Mouse (Mus musculus) lung, embryonic 16.5 days (tissue): ENCODE measurements at regions not wholly inside any gene's neighbourhood (a gene's known extent, or its start where the extent isn't known, plus 50 kb on each side); places are given as distances from the start of the nearest gene placed in this dataset.

Experiments
- ATAC-seq: fragments of 200-750 bp; cut with Nextera tagmentation; 2 replicates; pipeline ENCODE4 v1.8.0; 2017; ENCODE audit warnings: low read depth, mild to moderate bottlenecking, moderate library complexity
- H3K27ac ChIP-seq: fragments of 300-500 bp; sonication (generic); 2 replicates; pipeline ENCODE4 v1.5.1; 2014; ENCODE audit warnings: mild to moderate bottlenecking, control low read depth, low read length
- H3K27me3 ChIP-seq: fragments of 300-500 bp; sonication (generic); 2 replicates; pipeline ENCODE4 v1.6.1; 2014; ENCODE audit warnings: low read depth, low read length, mixed read lengths; ENCODE audit not compliant: control insufficient read depth, insufficient read depth
- H3K36me3 ChIP-seq: fragments of 300-500 bp; sonication (generic); 2 replicates; pipeline ENCODE4 v1.6.1; 2014; ENCODE audit warnings: low read length; ENCODE audit not compliant: control insufficient read depth, insufficient read depth
- H3K4me1 ChIP-seq: fragments of 300-500 bp; sonication (generic); replicated peaks from 2 replicates; pipeline ENCODE4 v1.6.1; 2014; ENCODE audit warnings: low read length, mixed read lengths; ENCODE audit not compliant: control insufficient read depth, insufficient read depth
- H3K4me2 ChIP-seq: fragments of 300-500 bp; sonication (generic); 2 replicates; pipeline ENCODE4 v1.6.1; 2014; ENCODE audit warnings: low read depth, low read length, control low read depth
- H3K4me3 ChIP-seq: fragments of 300-500 bp; sonication (generic); 2 replicates; pipeline ENCODE4 v1.5.1; 2014; ENCODE audit warnings: mild to moderate bottlenecking, low read length, control low read depth
- H3K9ac ChIP-seq: fragments of 300-500 bp; sonication (generic); 2 replicates; pipeline ENCODE4 v1.6.1; 2014; ENCODE audit warnings: low read length, control low read depth
- H3K9me3 ChIP-seq: fragments of 300-500 bp; sonication (generic); 2 replicates; pipeline ENCODE4 v1.6.1; 2016; ENCODE audit warnings: low read length; ENCODE audit not compliant: control insufficient read depth
- WGBS: fragments of 180-500 bp; shearing (Covaris S2); extraction: QIAGEN DNeasy Blood & Tissue Kit; methylation state at CpG from one replicate; pipeline ENCODE4 v1.1.7; 2014; 5-methylcytosine and 5-hydroxymethylcytosine counted together

GRCm38 (mm10) chr12:98005671-98006469, 253.4 kb downstream of the Galc start:
- peak overlapping the region; percentile 55 for H3K27ac ChIP-seq
- no peak overlapping the region for H3K9ac ChIP-seq
- WGBS = 55% methylated on average over 5 of the region's 5 CpGs
- H3K9me3 ChIP-seq = no peaks in the 10 kb centered on the region
- H3K36me3 ChIP-seq = no peaks in the 10 kb centered on the region
- no peaks in the 10 kb centered on the region for H3K27me3 ChIP-seq
- no peak overlapping the region for H3K4me2 ChIP-seq
- ATAC-seq = peak; percentile 69; the same call in 1 of the 2 replicates
- no peaks in the 10 kb centered on the region for H3K4me1 ChIP-seq
- H3K4me3 ChIP-seq = no peak overlapping the region

DNA sequence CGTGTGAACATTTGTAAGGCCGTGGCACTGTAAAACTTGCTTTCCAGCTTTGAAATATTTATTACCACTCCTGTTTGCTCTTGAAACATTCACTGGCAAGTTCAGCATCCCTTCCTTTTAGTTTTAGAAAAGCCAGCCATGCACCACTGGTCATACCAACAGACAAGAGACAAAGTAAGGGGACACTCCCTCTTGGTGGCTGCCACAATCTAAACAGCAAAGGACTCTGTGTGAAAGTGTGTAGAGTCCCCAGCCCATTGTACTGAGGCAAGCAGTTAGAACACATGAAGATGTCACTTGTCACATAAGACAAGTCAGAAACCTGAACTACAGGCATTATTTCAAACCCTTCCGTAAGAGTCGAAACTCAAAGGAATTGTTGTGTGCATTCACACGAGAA, 257.0 kb downstream of the Galc start:
- Histone ChIP-seq H3K27ac (no peak overlapping the region), H3K27me3 (no peaks in the 10 kb centered on the region), H3K9ac (no peak overlapping the region), H3K4me2 (no peak overlapping the region), H3K9me3 (no peaks in the 10 kb centered on the region), H3K4me3 (no peak overlapping the region), H3K36me3 (no peaks in the 10 kb centered on the region), H3K4me1 (no peaks in the 10 kb centered on the region)
- WGBS = 85% methylated on average over 5 of the region's 5 CpGs
- ATAC-seq = no peak

DNA sequence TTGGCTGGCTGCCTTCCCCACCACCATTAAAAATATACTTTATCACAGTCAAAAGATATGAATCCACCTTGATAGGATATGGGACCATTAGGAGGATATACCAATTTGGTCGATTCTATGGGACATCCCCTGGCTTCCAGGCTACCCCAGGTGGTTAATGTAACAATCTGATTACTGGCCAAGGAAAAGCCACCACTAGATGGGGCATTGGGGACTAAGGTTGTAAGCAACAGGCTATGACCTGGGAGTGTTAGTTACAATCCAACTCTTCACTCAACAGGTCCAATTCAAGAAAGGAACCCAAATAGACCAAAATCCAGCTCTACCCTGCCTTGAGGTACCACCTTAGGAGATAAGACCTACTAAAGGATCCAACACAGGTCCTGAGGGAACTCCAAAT, 264.4 kb downstream of the Galc start:
- Histone ChIP-seq H3K4me3 (no peak overlapping the region), H3K9me3 (no peaks in the 10 kb centered on the region), H3K36me3 (no peaks in the 10 kb centered on the region), H3K9ac (no peak overlapping the region), H3K4me1 (no peaks in the 10 kb centered on the region), H3K4me2 (no peak overlapping the region), H3K27me3 (no peaks in the 10 kb centered on the region), H3K27ac (no peak overlapping the region)
- 32% methylated on average over 1 of the region's 1 CpGs for WGBS
- ATAC-seq = no peak

- H3K9me3 ChIP-seq = no peaks in the 10 kb centered on the region
- no peak for ATAC-seq
- no peak overlapping the region for H3K27ac ChIP-seq
- no peaks in the 10 kb centered on the region for H3K4me1 ChIP-seq
- no peaks in the 10 kb centered on the region for H3K36me3 ChIP-seq
- H3K4me2 ChIP-seq = no peak overlapping the region
- no peak overlapping the region for H3K9ac ChIP-seq
- H3K27me3 ChIP-seq = no peaks in the 10 kb centered on the region
- 79% methylated on average over 3 of the region's 3 CpGs for WGBS
- H3K4me3 ChIP-seq = no peak overlapping the region
These were observed 265.3 kb downstream of the Galc start for GRCm38 (mm10) chr12:97993937-97994336.

DNA sequence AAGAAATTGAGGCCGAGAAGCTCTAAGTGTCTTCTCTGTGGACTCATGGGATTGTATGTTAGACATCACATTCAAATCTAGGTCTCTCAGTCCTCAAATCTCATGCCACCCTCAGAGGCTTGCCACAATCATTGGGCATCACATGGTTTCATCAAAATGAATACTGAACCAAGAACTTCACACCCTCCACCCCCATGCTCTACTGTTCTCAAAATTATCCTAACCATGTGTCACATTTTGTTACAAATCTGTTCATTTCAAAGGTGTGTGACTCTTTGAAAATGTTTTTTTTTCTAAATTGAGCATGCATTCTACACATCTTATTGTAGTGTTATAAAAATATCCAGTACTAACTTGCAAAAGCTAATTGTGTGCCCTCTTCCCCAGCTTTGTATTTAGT, 275.9 kb downstream of the Galc start:
- Histone ChIP-seq H3K9me3 (no peaks in the 10 kb centered on the region), H3K4me3 (no peak overlapping the region), H3K9ac (no peak overlapping the region), H3K4me2 (no peak overlapping the region), H3K27me3 (no peaks in the 10 kb centered on the region), H3K27ac (no peak overlapping the region), H3K36me3 (no peaks in the 10 kb centered on the region), H3K4me1 (no peaks in the 10 kb centered on the region)
- no peak for ATAC-seq
- 94% methylated on average over 1 of the region's 1 CpGs for WGBS

DNA sequence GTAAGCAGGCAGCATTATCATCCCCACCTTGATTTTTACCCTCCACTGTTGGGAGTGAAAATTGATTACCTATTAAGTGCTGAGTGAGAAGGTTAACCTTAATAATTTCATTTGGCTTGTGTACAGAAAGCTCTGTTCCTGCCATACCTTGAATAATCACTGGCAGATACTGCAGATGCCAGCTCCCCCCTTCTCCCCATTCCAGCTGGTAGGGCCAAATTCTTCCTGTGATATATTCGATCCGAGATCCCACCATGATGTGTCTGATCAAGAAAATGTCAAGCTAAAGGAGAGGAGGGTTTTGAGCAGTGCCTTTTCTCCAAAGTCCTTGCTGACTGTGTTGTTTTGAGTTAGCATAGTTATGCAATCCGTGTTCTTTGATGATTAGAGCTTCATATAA, 280.6 kb downstream of the Galc start:
- ATAC-seq = no peak
- 57% methylated on average over 3 of the region's 3 CpGs for WGBS
- Histone ChIP-seq H3K36me3 (no peaks in the 10 kb centered on the region), H3K4me1 (no peaks in the 10 kb centered on the region), H3K27ac (no peak overlapping the region), H3K9me3 (no peaks in the 10 kb centered on the region), H3K4me2 (no peak overlapping the region), H3K9ac (no peak overlapping the region), H3K27me3 (no peaks in the 10 kb centered on the region), H3K4me3 (no peak overlapping the region)

DNA sequence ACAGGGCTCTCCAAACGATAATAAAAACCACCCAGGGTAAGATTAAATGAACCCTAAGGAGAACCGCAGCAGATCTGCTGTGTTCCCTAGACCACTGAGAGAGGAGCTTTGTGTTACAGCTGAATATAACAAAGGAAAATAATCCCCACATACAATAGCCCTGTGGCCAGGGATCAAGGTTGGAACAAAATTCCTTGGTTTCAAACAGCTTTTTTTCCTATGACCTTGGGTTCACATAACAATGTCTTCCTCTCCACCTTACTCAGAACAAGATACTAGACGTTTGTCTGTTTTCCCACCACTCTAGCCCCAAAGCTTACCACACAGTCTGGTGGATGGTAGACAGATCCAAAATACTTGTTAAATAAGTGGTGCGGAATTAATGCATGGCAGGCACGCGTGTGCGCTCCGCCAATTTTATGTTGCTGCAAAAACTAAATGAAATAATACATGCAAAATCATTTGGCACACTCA, 281.0 kb downstream of the Galc start:
- Histone ChIP-seq H3K36me3 (no peaks in the 10 kb centered on the region), H3K4me2 (no peak overlapping the region), H3K27me3 (no peaks in the 10 kb centered on the region), H3K9me3 (no peaks in the 10 kb centered on the region), H3K9ac (no peak overlapping the region), H3K4me3 (no peak overlapping the region), H3K4me1 (no peaks in the 10 kb centered on the region), H3K27ac (no peak overlapping the region)
- ATAC-seq = no peak
- 76% methylated on average over 8 of the region's 8 CpGs for WGBS

DNA sequence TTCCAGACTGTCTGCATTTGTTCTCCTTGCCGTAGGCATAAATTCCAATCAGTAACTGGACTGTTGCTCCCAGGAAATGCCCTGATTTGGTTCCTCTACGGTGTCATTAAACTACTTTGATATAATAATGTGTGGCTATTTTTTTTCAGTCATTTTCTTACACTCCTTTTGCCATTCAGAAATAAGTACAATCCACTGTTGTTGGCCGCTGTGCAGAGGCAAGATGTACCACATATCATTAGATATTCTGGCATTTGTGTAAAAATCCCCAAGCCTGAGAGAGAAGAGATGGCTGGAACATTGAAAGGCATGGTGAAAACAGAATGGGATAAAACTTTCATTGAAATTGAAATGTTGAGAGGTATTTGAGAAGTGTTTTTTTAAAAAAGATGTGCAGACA, 281.6 kb downstream of the Galc start:
- H3K4me1 ChIP-seq = no peaks in the 10 kb centered on the region
- H3K27me3 ChIP-seq = no peaks in the 10 kb centered on the region
- H3K4me3 ChIP-seq = no peak overlapping the region
- no peak overlapping the region for H3K4me2 ChIP-seq
- H3K27ac ChIP-seq = no peak overlapping the region
- H3K36me3 ChIP-seq = no peaks in the 10 kb centered on the region
- H3K9ac ChIP-seq = no peak overlapping the region
- no peaks in the 10 kb centered on the region for H3K9me3 ChIP-seq
- 70% methylated on average over 3 of the region's 3 CpGs for WGBS
- ATAC-seq = no peak

GRCm38 (mm10) chr12:97973909-97974510, 285.2 kb downstream of the Galc start:
- 64% methylated on average over 10 of the region's 10 CpGs for WGBS
- H3K36me3 ChIP-seq = no peaks in the 10 kb centered on the region
- no peak overlapping the region for H3K4me3 ChIP-seq
- no peak overlapping the region for H3K4me2 ChIP-seq
- no peak overlapping the region for H3K9ac ChIP-seq
- no peak overlapping the region for H3K27ac ChIP-seq
- no peaks in the 10 kb centered on the region for H3K9me3 ChIP-seq
- H3K4me1 ChIP-seq = no peaks in the 10 kb centered on the region
- H3K27me3 ChIP-seq = no peaks in the 10 kb centered on the region
- ATAC-seq = no peak
